Mouse (Mus musculus): ENCODE data around the gene Camk2d.

Camk2d gene

DNA sequence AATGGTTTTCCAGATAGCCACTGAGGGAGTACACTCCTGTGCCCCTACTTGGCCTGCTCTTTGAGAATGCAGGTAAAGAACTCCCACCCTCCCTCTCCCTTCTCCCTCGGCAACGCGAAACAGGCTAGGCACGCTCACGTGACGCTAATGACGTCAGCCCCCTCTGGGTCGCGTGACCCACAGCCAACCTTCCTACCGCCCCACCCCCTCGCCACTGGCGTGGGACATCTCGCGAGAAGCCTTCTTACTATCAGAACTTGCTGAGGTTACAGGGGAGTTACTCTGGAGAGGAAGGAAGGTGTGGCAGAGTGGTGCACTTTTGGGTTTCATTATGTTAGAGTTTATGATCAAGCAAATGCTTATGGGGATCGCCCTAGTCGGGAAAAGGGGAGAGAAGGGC, at the start of gene Camk2d:
TSS of gene Camk2d (plus strand) at position 217 of the 400 bp plus-strand sequence.
- DNase-seq (ENCODE audit: low spot score), result peak; percentile 98

DNA sequence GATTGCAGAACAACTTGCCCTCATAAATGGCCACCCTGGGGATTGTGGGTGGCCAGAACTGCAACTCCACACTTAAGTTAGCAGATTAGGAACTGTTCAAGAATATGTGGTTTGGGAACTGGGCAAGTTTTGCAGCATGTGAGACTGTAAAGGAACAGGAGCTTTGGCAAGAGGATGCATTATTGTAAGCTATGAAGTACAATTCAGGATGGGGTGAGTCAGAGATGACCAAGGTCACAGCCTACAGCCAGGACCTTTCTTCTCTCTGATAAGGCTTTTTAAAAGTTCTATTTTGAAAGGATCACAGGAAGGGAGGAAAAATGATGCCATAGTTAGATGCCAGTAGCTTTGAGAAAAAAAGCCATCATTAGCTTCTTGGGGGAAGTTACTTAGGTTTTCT, 48.2 kb upstream of the Camk2d start:
- DNase-seq (ENCODE audit: low spot score), result no peak

DNA sequence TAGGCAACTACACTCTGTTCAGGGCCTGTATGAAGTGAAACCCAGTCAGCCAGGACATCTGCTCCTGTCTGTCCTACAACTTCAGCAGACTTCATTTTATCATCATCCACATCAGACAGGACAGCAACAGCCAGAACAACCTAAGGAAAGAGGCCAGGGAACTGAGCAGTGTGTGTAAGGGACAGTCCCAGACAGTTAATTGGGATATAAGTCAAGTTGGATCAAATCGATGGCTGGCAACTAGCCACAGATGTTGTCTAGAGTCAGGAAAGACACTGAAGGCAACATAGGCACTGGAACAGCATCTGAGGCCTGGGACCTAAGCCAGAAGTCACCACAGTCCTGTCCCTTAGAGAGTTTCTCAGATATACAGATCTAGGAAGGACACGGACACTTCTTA, 32.5 kb upstream of the Camk2d start:
- DNase-seq (ENCODE audit: low spot score), result no peak

DNA sequence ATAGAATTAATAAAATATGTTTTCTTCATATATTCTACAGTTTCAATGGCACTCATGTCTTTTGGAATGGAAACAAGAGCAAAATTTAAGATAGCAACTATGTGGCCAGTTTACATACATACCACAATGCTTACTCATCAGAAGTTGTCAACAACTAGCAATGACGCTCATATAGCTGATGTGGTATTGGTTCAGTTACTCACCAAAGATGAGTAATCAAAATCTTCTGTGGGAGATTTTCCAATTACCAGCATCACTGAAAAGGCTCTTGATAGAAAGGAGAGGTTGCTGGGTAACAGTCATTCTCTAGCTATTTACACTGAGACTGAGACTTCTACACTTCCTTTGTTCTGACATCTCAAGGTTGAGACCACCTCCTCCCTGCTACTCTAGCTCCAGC, 25.5 kb upstream of the Camk2d start:
- no peak for DNase-seq (ENCODE audit: low spot score)

DNA sequence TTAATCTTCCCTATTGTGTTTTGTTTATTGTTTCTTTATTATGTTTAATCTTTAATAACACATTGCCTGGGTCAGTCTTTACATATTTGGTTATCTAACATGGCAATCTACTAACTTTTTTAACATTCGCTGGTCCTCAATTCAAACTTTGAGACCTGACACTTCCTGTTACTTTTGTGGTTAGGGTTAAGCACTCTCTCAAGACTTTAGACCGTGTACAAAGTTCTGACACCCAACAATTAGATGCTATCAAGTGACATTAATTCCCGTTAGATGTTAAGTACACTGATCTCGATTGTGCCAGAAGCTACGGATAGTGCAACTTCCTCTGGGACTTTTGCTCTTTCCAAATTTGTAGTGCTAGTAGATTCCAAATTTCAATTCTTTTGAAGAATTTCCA, 23.2 kb upstream of the Camk2d start:
- no peak for DNase-seq (ENCODE audit: low spot score)

DNA sequence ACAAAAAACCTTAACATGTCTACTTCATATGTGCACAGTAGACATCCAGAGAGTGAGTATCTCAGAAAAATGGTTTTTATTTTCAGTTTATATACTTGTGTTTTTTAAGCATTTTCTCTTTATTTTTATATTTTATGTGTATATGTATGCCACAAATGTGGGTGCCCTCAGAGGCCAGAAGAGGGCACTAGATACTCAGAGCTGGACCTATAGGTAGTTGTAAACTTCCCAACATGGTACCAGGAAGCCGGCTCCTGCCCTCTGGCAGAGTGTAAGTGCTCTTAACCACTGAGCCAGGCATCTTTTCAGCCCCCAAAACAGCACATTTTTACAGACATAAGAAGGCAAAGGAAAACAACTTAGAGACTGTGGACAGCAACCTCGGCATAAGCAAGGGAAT, 20.2 kb upstream of the Camk2d start:
- DNase-seq (ENCODE audit: low spot score), result peak; percentile 5

DNA sequence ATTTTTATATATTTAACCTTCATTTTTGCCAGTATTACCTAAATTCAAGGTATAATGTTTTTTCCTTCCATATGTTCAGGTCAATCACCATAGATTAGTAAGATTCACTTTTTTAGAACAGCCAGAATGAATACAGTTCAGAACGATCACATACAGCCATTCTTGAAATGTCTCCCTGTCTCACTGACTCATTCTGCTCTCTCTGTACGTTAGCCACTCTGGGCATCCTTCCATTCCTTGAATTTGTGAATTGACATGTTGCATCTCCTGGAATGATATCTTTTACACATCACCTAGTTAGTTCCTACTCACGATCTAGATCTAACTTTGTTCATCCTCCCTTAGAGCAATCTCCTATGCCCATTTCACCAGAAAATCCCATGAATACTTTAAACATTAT, 10.0 kb upstream of the Camk2d start:
- DNase-seq (ENCODE audit: low spot score), result no peak

DNA sequence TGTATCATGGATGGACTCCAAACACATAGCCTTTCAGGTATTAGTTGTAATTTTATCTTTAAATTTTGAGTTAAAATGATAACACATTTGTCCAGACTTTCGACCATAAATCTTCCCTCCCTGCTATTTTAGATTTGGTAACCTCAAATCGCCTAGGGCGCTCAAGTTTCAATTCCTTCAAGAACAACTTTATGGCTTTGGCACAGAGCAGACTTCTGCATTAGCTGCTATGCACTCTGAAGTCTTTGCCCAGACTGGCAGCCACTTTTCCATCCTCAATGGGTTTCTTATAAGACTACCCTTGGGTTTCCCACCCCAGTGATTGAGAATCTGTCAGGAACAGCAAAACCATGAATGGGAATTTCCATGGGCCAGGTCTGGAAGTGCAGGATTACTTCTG, 8.6 kb upstream of the Camk2d start:
- no peak for DNase-seq (ENCODE audit: low spot score)

DNA sequence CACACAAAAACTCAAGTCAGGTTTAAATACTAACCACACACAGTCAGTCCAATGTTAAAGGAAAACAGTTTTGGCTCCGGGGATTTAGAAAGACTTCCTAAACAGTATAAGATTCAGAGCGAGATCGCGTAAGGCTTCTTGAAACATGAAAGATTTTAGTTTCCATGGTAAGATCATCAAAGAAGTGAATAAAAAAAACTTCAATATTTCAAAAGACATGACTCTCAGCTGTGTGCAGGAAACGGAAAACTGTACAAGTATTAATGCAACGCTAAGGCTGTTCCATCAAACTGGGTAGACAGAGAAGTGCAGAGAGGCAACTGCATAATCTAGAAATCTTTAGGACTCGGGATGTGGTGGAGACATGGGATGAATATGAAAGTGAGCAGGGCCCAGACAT, 6.5 kb upstream of the Camk2d start:
- no peak for DNase-seq (ENCODE audit: low spot score)

DNA sequence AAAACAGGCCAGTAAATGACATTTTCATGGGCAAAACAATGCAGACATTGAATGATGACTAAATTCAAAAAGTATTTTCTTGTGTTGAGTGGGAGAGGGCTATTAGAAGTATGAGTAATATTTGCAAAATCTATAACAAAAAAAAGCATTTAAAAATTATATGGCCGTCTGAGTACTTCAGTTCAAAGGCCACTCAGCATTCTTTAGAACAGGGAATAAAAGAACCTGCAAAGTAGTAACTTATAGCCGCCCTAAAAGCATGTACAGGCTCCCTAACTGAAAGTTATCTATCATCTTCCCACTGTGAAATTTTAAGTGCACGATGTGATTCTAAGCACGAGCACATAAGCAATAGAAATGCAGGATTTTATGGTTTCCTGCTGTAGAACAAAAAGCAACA, 646 bp upstream of the Camk2d start:
- DNase-seq (ENCODE audit: low spot score), result no peak

DNA sequence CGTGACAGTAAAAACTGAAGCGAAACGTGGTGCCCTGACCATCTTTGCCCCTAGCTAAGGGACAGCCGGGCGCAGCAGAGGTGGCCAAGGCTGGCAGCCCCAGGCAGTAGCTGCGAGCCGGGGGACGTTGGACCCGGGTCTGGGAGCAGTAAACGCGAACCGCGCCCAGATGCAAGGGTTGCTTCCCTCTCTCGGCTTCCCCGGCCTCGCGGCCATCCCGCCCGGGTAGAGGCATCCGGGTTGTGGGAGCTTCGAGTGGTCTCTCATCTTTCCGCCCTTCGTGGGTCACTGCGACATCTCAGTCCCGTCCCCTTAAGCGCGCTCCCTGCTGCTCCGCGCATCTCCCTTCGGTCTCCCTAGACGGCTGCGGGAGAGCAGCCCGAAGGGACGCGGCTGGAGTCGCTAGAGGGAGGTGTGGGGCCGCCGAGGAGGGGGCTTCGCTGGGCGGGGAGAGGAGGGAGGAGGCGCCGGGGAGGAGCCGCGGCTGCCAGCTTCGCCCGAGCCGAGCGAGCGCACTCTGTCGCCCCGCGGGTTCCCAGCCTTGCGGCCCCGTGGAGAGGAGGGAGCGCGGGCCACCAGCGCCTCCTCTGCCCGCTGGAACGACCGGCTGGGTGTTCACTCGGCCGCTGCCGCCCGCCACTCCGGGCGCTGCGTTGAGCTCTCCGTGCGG, 524 bp downstream of the Camk2d start:
- peak; percentile 91 for DNase-seq (ENCODE audit: low spot score)

DNA sequence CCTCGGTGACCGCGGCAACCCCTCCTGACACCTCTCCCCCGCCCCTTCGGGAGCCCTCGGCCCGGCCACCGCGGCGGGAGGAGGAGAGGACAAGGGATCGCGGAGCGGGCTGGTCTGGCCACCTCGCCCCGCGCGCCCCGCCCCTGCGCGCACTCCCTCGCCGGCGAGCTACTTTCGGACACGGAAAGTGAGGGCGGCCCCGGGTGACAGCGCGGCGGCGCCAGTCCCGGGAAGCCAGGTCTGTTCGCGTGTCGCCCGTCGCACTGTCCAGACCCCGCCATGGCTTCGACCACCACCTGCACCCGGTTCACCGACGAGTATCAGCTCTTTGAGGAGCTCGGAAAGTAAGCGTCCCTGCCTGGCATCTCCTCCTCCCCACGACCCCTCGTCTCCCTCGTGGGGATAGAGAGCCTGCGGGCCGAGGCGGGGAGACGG, 1.1 kb downstream of the Camk2d start:
- peak; percentile 85 for DNase-seq (ENCODE audit: low spot score)

DNA sequence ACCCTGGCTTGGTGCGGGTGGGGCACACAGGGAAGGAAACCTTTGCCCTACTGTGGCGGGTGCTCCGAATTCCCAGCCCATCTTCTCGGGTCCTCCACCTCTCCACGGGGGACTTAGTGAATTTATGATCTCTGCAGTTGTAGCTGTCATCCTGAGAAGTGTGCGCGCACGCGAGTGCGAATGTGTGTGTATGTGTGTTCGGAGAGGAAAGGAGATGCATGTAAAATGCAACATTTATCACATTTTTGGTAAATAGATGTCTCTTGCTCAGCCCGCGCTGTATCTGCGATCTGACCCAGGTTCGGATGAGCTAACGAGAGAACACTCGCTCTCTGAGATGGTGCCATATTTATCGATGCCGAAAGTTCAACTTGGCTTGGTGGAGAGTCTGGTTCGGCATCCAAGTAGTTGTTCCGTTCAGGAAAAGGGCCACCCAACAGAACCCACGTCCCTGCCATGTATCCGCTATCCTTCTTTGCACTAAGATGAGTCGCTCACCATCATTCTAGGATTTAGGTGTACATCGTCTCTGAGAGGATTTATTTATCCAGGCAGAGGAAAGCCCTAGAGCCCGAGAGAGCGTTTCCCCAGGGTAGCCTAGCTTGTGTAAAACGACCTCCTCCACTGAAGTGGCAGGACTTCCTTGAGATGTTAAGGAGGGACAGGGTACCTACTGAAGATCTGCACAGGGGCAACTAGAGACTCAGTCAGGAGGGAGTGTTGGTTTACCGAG, 1.7 kb downstream of the Camk2d start:
- DNase-seq (ENCODE audit: low spot score), result peak; percentile 8

DNA sequence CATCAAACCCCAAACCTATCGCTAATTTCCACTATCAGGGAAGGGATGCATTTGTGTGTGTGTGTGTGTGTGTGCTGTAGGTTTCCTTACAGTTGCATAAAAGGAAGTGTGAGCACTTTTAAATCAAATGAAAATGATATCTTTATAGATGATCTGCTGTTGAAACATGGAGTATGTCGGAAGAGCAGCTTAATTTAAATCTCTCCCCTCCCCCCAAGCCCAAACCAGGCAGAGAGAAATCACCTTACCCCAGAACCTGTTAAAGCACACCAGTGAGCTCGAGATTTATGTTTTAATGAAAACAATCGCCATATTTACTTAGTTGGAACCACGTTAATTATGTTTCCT, 2.2 kb downstream of the Camk2d start:
- DNase-seq (ENCODE audit: low spot score), result no peak

DNA sequence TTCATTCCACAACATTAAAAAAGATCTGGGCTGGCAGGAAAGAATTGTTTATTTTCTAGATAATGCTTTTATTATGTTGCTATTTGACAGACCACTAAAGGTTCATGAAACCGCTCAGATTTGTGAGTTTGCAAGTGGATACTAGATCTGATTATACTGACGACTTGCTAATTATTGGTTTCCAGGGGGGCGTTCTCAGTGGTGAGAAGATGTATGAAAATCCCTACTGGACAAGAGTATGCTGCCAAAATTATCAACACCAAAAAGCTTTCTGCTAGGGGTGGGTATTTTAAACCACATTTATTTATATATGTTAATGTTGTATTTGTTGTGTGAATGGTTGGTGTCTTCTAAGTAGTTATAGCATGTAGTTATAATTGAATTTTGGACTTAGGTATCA, 2.8 kb downstream of the Camk2d start:
- no peak for DNase-seq (ENCODE audit: low spot score)

DNA sequence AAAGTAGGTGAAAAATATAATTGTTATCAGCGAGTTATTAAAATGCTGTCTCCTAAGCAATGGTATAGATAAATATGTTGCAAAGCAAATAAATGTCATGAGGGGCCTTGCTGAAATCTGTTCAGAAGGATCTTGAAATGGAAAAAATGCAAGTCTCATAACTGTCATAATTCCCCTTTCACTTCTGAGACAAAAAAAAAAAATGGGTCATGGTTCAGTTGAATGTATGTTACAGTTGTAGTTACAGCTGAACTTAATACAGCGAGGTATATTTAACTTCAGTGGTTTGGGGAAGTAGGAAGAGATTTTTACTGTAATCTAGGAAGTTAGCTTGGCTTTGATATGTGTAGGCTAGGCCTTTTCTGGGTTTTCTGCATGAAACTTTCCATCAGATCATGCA, 3.2 kb downstream of the Camk2d start:
- no peak for DNase-seq (ENCODE audit: low spot score)

DNA sequence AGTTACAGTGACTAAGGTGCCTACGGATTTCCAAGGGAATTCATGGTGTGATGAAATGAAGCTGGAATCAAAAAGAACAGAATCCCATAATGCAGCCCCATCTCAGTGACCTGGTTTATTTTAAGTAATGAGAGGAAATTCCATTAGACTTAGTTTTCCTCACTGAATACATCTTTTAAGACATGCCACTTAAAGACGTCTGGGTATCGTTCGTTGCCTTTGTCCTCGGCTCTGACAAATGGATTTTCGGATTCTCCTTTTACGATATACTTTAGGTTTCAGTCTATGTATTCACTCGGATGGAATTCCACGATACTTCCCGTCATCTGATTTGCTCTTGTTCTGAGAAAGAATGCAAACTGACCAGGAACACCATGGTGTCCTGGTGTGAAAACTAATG, 3.8 kb downstream of the Camk2d start:
- no peak for DNase-seq (ENCODE audit: low spot score)

DNA sequence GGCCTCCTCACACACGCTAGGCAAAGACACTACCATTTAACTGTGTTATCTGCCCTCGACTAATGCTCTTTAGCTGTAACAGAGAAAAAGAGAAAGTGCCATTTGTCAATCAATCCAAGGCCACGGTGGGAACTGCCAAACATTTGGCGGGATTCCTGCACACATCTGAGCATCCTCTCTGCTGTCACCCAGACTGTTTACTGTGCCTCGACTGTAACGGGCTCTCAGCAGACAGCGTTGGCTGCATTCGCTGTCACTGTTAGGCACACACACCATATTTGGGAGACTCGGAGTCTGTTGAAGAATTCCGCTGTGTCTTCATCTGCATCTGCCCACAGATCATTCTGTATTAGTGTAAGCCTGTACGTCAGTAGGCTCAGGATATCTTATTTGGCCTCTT, 6.7 kb downstream of the Camk2d start:
- no peak for DNase-seq (ENCODE audit: low spot score)

DNA sequence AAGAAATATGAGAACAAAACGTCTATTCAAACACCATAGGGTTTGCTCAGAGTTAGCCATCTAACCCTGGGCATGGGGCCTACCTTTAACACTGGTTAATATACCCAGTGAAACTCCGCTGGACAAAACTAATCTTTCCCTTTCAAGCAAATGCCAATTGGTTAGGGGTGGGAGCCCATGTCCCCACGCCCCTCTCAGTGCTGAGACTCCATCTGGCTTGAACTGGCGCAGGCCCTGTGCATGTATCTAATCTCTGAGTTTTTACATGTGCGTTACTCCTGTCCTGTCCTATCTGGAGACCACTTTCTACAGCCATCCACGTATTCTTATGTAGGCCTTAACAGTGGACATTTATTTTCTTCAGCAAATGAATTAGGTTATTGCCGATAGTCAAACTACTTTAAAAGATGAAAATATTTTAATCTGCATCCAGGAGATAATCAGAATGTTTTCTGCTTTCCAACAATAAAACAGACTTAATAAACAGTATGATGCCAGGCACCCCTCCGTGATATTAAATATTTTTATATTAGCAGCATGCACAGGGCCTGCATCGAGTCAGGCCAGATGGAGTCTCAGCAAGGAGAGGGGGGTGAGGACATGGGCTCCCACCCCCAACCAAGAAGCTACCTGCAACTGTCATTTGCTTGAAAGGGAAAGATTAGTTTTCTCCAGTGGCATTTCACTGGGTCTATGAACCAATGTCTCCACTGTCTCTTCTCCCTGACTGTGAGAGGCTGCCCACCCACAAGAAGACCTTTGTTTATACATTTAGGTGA, 8.7 kb downstream of the Camk2d start:
- no peak for DNase-seq (ENCODE audit: low spot score)

DNA sequence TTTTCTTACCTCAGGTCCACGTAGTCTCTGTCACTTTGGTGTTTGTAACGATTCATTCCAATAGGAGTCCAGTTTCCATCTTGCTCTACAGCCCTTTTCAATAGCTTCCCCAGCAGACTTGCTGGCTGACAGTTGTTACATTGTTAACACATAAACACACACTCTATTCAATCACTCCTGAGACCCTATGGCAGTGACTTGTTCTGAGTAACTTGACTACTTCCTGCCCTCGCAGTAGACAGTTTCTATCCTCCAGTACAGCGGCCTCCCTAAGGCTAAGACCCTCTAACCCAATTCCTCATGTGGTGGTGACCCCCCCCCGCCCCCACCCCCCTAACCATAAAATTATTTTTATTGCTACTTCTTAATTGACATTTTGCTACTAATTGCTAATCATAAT, 13.2 kb downstream of the Camk2d start:
- no peak for DNase-seq (ENCODE audit: low spot score)

DNA sequence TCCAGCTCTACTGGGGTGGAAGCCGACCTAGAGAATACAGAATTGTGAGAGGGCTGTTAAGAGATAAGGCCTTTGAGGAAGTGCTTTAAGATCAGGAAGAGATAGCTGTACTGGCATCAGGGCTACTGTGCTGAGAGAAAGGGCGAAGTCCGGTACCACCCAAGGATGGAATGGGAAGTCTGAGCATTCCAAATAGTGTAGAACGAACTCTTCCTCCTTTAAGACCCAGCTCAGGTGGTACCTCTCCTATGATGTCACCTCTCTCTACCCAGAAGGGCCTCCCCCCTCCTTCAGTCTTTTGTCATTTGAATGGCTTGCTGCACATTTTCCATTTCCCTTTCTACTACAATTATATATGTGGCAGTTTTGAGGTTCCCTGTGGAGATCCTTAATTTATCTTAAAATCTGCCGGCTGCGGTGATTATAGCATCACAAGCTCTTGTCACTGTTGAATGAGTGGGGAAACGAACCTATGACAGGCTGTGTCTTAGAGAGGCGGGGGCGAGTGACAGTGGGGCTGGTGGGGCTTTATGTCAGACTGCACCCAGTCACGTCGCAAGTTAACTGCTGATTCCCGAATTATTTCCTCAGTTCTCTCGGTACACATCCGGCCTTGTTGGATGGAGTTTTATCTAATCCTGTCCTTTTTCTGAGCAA, 13.8 kb downstream of the Camk2d start:
- DNase-seq (ENCODE audit: low spot score), result peak; percentile 20

DNA sequence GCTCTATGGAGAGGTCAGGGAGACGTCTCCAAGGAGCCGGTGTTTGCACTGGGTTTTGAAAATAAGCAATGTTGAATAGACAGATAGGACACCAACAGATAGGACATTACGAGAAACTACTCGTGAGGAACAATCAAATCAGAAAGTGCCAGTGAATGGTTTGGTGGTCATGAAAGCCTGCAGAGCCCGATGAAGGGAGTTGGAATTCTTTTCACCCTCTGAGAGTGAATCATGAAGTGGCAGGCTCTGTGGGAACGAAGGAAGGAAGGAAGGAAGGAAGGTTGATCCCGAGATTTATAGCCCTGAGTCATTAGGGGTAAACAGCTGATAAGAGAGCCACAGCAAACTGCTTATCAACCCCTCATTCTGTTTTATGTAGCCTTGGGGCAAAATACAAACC, 15.5 kb downstream of the Camk2d start:
- no peak for DNase-seq (ENCODE audit: low spot score)

Data from urinary bladder, postnatal 14 days (tissue).